Mouse (Mus musculus): ENCODE measurements around the gene Plekha3. TPM values are rescaled to one million over a fixed set of nuclear protein-coding genes. Genes with fewer than 3 reads are reported as not detected.

Plekha3 gene
- polyA plus RNA-seq, 1 experiment from 2014 or later, result 6.8 TPM

GRCm38 (mm10) chr2:76687608-76688007 is 12.5 kb downstream of the Plekha3 start:
- H3K4me2 ChIP-seq (replicated peaks; ENCODE audit: low read depth, low read length), result no peak overlapping the region
- 73% methylated on average over 3 of the region's 3 CpGs for WGBS
- H3K36me3 ChIP-seq (ENCODE audit: control insufficient read depth, insufficient read depth, low read length), result peaks cover 43% of the 10 kb centered on the region

GRCm38 (mm10) chr2:76688162-76688561 is 13.1 kb downstream of the Plekha3 start:
- peaks cover 43% of the 10 kb centered on the region for H3K36me3 ChIP-seq (ENCODE audit: control insufficient read depth, insufficient read depth, low read length)
- WGBS, result 52% methylated on average over 7 of the region's 7 CpGs
- H3K27me3 ChIP-seq (ENCODE audit: control insufficient read depth, insufficient read depth, low read length), result no peaks in the 10 kb centered on the region
- ATAC-seq (ENCODE audit: insufficient number of reproducible peaks, insufficient read depth, low FRiP score, low read depth), result no peak
- no peak overlapping the region for H3K4me2 ChIP-seq (replicated peaks; ENCODE audit: low read depth, low read length)
- H3K4me1 ChIP-seq (ENCODE audit: control insufficient read depth, insufficient read depth, low read length), result no peaks in the 10 kb centered on the region
- no peaks in the 10 kb centered on the region for H3K9me3 ChIP-seq (ENCODE audit: control insufficient read depth, low read depth, low read length)
- H3K27ac ChIP-seq (ENCODE audit: low read length), result no peak overlapping the region
- H3K4me3 ChIP-seq (ENCODE audit: low read depth, low read length), result no peak overlapping the region
- H3K9ac ChIP-seq (replicated peaks; ENCODE audit: low read depth, low read length), result no peak overlapping the region

More at GRCm38 (mm10) chr2:76687608-76688007, 12.5 kb downstream of the Plekha3 start:
- no peak for ATAC-seq (ENCODE audit: insufficient number of reproducible peaks, insufficient read depth, low FRiP score, low read depth)
- no peak overlapping the region for H3K4me3 ChIP-seq (ENCODE audit: low read depth, low read length)
- no peak overlapping the region for H3K9ac ChIP-seq (replicated peaks; ENCODE audit: low read depth, low read length)
- no peaks in the 10 kb centered on the region for H3K27me3 ChIP-seq (ENCODE audit: control insufficient read depth, insufficient read depth, low read length)
- no peaks in the 10 kb centered on the region for H3K4me1 ChIP-seq (ENCODE audit: control insufficient read depth, insufficient read depth, low read length)
- H3K9me3 ChIP-seq (ENCODE audit: control insufficient read depth, low read depth, low read length), result no peaks in the 10 kb centered on the region
- no peak overlapping the region for H3K27ac ChIP-seq (ENCODE audit: low read length)

- no peaks in the 10 kb centered on the region for H3K27me3 ChIP-seq (ENCODE audit: control insufficient read depth, insufficient read depth, low read length)
- no peak overlapping the region for H3K27ac ChIP-seq (ENCODE audit: low read length)
- no peak overlapping the region for H3K4me3 ChIP-seq (ENCODE audit: low read depth, low read length)
- no peak overlapping the region for H3K4me2 ChIP-seq (replicated peaks; ENCODE audit: low read depth, low read length)
- H3K9me3 ChIP-seq (ENCODE audit: control insufficient read depth, low read depth, low read length), result no peaks in the 10 kb centered on the region
- H3K9ac ChIP-seq (replicated peaks; ENCODE audit: low read depth, low read length), result no peak overlapping the region
- H3K4me1 ChIP-seq (ENCODE audit: control insufficient read depth, insufficient read depth, low read length), result no peaks in the 10 kb centered on the region
- H3K36me3 ChIP-seq (ENCODE audit: control insufficient read depth, insufficient read depth, low read length), result peaks cover 49% of the 10 kb centered on the region
- WGBS, result 84% methylated on average over 12 of the region's 12 CpGs
- no peak for ATAC-seq (ENCODE audit: insufficient number of reproducible peaks, insufficient read depth, low FRiP score, low read depth)
These were observed 15.5 kb downstream of the Plekha3 start for GRCm38 (mm10) chr2:76690436-76691204.

GRCm38 (mm10) chr2:76693765-76694164 is 18.7 kb downstream of the Plekha3 start:
- H3K36me3 ChIP-seq (ENCODE audit: control insufficient read depth, insufficient read depth, low read length), result peaks cover 34% of the 10 kb centered on the region
- no peak overlapping the region for H3K9ac ChIP-seq (replicated peaks; ENCODE audit: low read depth, low read length)

GRCm38 (mm10) chr2:76695290-76695689 is 20.2 kb downstream of the Plekha3 start:
- Histone ChIP-seq H3K36me3 (ENCODE audit: control insufficient read depth, insufficient read depth, low read length) (peaks cover 34% of the 10 kb centered on the region), H3K27ac (ENCODE audit: low read length) (no peak overlapping the region), H3K9ac (replicated peaks; ENCODE audit: low read depth, low read length) (no peak overlapping the region), H3K9me3 (ENCODE audit: control insufficient read depth, low read depth, low read length) (no peaks in the 10 kb centered on the region), H3K4me2 (replicated peaks; ENCODE audit: low read depth, low read length) (no peak overlapping the region), H3K4me1 (ENCODE audit: control insufficient read depth, insufficient read depth, low read length) (no peaks in the 10 kb centered on the region), H3K27me3 (ENCODE audit: control insufficient read depth, insufficient read depth, low read length) (no peaks in the 10 kb centered on the region), H3K4me3 (ENCODE audit: low read depth, low read length) (no peak overlapping the region)
- ATAC-seq (ENCODE audit: insufficient number of reproducible peaks, insufficient read depth, low FRiP score, low read depth), result no peak
- 79% methylated on average over 6 of the region's 6 CpGs for WGBS

More at GRCm38 (mm10) chr2:76693765-76694164, 18.7 kb downstream of the Plekha3 start:
- Histone ChIP-seq H3K9me3 (ENCODE audit: control insufficient read depth, low read depth, low read length) (no peaks in the 10 kb centered on the region), H3K4me1 (ENCODE audit: control insufficient read depth, insufficient read depth, low read length) (no peaks in the 10 kb centered on the region), H3K27me3 (ENCODE audit: control insufficient read depth, insufficient read depth, low read length) (no peaks in the 10 kb centered on the region), H3K4me2 (replicated peaks; ENCODE audit: low read depth, low read length) (no peak overlapping the region), H3K4me3 (ENCODE audit: low read depth, low read length) (no peak overlapping the region), H3K27ac (ENCODE audit: low read length) (no peak overlapping the region)
- no peak for ATAC-seq (ENCODE audit: insufficient number of reproducible peaks, insufficient read depth, low FRiP score, low read depth)
- 84% methylated on average over 5 of the region's 5 CpGs for WGBS

- H3K27me3 ChIP-seq (ENCODE audit: control insufficient read depth, insufficient read depth, low read length), result no peaks in the 10 kb centered on the region
- ATAC-seq (ENCODE audit: insufficient number of reproducible peaks, insufficient read depth, low FRiP score, low read depth), result no peak
- no peak overlapping the region for H3K4me3 ChIP-seq (ENCODE audit: low read depth, low read length)
- 0 out of 2 replicates have a peak, but pooled peaks cover 4% of the 10 kb centered on the region for H3K36me3 ChIP-seq (ENCODE audit: control insufficient read depth, insufficient read depth, low read length)
- no peaks in the 10 kb centered on the region for H3K4me1 ChIP-seq (ENCODE audit: control insufficient read depth, insufficient read depth, low read length)
- no peak overlapping the region for H3K9ac ChIP-seq (replicated peaks; ENCODE audit: low read depth, low read length)
- no peaks in the 10 kb centered on the region for H3K9me3 ChIP-seq (ENCODE audit: control insufficient read depth, low read depth, low read length)
- no peak overlapping the region for H3K4me2 ChIP-seq (replicated peaks; ENCODE audit: low read depth, low read length)
- 88% methylated on average over 3 of the region's 3 CpGs for WGBS
- H3K27ac ChIP-seq (ENCODE audit: low read length), result no peak overlapping the region
These were observed 27.1 kb downstream of the Plekha3 start for GRCm38 (mm10) chr2:76702188-76702587.

GRCm38 (mm10) chr2:76702751-76703150 is 27.7 kb downstream of the Plekha3 start:
- no peak overlapping the region for H3K4me3 ChIP-seq (ENCODE audit: low read depth, low read length)
- no peak for ATAC-seq (ENCODE audit: insufficient number of reproducible peaks, insufficient read depth, low FRiP score, low read depth)
- H3K27me3 ChIP-seq (ENCODE audit: control insufficient read depth, insufficient read depth, low read length), result no peaks in the 10 kb centered on the region
- H3K4me1 ChIP-seq (ENCODE audit: control insufficient read depth, insufficient read depth, low read length), result no peaks in the 10 kb centered on the region
- H3K9me3 ChIP-seq (ENCODE audit: control insufficient read depth, low read depth, low read length), result no peaks in the 10 kb centered on the region
- H3K4me2 ChIP-seq (replicated peaks; ENCODE audit: low read depth, low read length), result no peak overlapping the region
- 72% methylated on average over 5 of the region's 5 CpGs for WGBS
- no peaks in the 10 kb centered on the region for H3K36me3 ChIP-seq (ENCODE audit: control insufficient read depth, insufficient read depth, low read length)
- H3K27ac ChIP-seq (ENCODE audit: low read length), result no peak overlapping the region
- no peak overlapping the region for H3K9ac ChIP-seq (replicated peaks; ENCODE audit: low read depth, low read length)

GRCm38 (mm10) chr2:76705655-76706054 is 30.6 kb downstream of the Plekha3 start:
- no peak for ATAC-seq (ENCODE audit: insufficient number of reproducible peaks, insufficient read depth, low FRiP score, low read depth)
- Histone ChIP-seq H3K9ac (replicated peaks; ENCODE audit: low read depth, low read length) (no peak overlapping the region), H3K27me3 (ENCODE audit: control insufficient read depth, insufficient read depth, low read length) (no peaks in the 10 kb centered on the region), H3K9me3 (ENCODE audit: control insufficient read depth, low read depth, low read length) (peaks cover 6% of the 10 kb centered on the region; the same call in 1 of the 2 replicates), H3K4me3 (ENCODE audit: low read depth, low read length) (no peak overlapping the region), H3K4me2 (replicated peaks; ENCODE audit: low read depth, low read length) (no peak overlapping the region), H3K36me3 (ENCODE audit: control insufficient read depth, insufficient read depth, low read length) (no peaks in the 10 kb centered on the region), H3K4me1 (ENCODE audit: control insufficient read depth, insufficient read depth, low read length) (no peaks in the 10 kb centered on the region), H3K27ac (ENCODE audit: low read length) (no peak overlapping the region)
- 92% methylated on average over 13 of the region's 13 CpGs for WGBS
